Mouse (Mus musculus): ENCODE results near the gene Cd36. TPM values are rescaled to one million over a fixed set of nuclear protein-coding genes. Genes with fewer than 3 reads are reported as not detected.

Gene Cd36
- polyA plus RNA-seq, 1 experiment from 2014 or later, result 0.87 TPM

DNA sequence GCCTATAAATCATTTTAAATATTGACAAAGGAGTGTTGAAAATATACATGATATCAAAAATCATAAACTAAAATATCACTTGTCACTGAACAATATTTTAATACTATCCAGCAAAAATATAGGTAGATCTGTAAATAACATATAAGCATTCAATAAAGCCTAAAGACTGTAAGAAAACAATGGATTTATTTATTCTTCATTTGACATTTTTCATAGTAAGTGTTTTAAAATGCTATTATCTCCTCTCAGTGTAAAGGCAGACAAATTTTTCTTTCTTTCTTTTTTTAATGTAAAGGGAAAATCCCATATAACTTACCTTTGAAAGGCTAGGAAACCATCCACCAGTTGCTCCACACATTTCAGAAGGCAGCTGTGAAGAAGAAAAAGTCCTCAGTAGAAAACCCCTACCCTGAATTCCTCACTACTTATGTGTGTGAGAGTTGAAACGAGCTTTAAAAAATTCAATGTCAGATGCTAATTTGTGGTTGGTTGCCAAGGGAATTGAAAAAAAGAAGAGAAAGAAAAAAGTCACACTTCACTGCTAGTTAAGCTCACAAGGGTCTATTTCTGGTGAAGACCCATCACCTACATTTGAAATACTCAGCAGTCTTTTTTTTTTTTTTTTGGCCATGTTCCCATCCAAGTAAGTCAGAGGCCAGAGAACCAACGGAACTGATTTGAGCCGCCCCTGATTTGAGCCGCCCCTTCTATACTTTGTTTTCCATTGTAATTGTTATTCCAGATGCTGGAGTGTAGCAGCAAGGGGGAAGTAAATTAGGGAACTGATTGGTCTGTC, 53.1 kb downstream of the Cd36 start:
- Histone ChIP-seq H3K36me3 (ENCODE audit: control insufficient read depth, insufficient read depth, low read length) (no peaks in the 10 kb centered on the region), H3K4me1 (replicated peaks; ENCODE audit: control insufficient read depth, insufficient read depth, low read length) (no peaks in the 10 kb centered on the region), H3K27me3 (ENCODE audit: control insufficient read depth, insufficient read depth, low read length) (no peaks in the 10 kb centered on the region), H3K4me2 (ENCODE audit: low read depth, low read length, severe bottlenecking) (no peak overlapping the region), H3K4me3 (ENCODE audit: low read depth, low read length) (no peak overlapping the region), H3K9me3 (ENCODE audit: control insufficient read depth, low read length) (no peaks in the 10 kb centered on the region), H3K9ac (ENCODE audit: low read length) (no peak overlapping the region), H3K27ac (ENCODE audit: low read depth, low read length) (no peak overlapping the region)
- no peak for ATAC-seq (replicated peaks; ENCODE audit: low FRiP score)
- WGBS, result 46% methylated on average over 4 of the region's 4 CpGs
- no peak for DNase-seq (ENCODE audit: low spot score)

GRCm38 (mm10) chr5:17833797-17834196, 54.8 kb downstream of the Cd36 start:
- Histone ChIP-seq H3K4me3 (ENCODE audit: low read depth, low read length) (no peak overlapping the region), H3K4me2 (ENCODE audit: low read depth, low read length, severe bottlenecking) (no peak overlapping the region), H3K27ac (ENCODE audit: low read depth, low read length) (no peak overlapping the region), H3K4me1 (replicated peaks; ENCODE audit: control insufficient read depth, insufficient read depth, low read length) (no peaks in the 10 kb centered on the region), H3K9me3 (ENCODE audit: control insufficient read depth, low read length) (no peaks in the 10 kb centered on the region), H3K9ac (ENCODE audit: low read length) (no peak overlapping the region), H3K36me3 (ENCODE audit: control insufficient read depth, insufficient read depth, low read length) (no peaks in the 10 kb centered on the region), H3K27me3 (ENCODE audit: control insufficient read depth, insufficient read depth, low read length) (no peaks in the 10 kb centered on the region)
- WGBS, result 89% methylated on average over 1 of the region's 1 CpGs
- no peak for DNase-seq (ENCODE audit: low spot score)
- ATAC-seq (replicated peaks; ENCODE audit: low FRiP score), result no peak

- ATAC-seq (replicated peaks; ENCODE audit: low FRiP score) (no peak), DNase-seq (ENCODE audit: low spot score) (no peak)
- no peak overlapping the region for H3K9ac ChIP-seq (ENCODE audit: low read length)
- H3K4me2 ChIP-seq (ENCODE audit: low read depth, low read length, severe bottlenecking), result no peak overlapping the region
- 83% methylated on average over 2 of the region's 2 CpGs for WGBS
- no peaks in the 10 kb centered on the region for H3K4me1 ChIP-seq (replicated peaks; ENCODE audit: control insufficient read depth, insufficient read depth, low read length)
- H3K4me3 ChIP-seq (ENCODE audit: low read depth, low read length), result no peak overlapping the region
- H3K9me3 ChIP-seq (ENCODE audit: control insufficient read depth, low read length), result no peaks in the 10 kb centered on the region
- no peaks in the 10 kb centered on the region for H3K27me3 ChIP-seq (ENCODE audit: control insufficient read depth, insufficient read depth, low read length)
- no peaks in the 10 kb centered on the region for H3K36me3 ChIP-seq (ENCODE audit: control insufficient read depth, insufficient read depth, low read length)
- H3K27ac ChIP-seq (ENCODE audit: low read depth, low read length), result no peak overlapping the region
Measured at GRCm38 (mm10) chr5:17830536-17830935, 58.1 kb downstream of the Cd36 start.

DNA sequence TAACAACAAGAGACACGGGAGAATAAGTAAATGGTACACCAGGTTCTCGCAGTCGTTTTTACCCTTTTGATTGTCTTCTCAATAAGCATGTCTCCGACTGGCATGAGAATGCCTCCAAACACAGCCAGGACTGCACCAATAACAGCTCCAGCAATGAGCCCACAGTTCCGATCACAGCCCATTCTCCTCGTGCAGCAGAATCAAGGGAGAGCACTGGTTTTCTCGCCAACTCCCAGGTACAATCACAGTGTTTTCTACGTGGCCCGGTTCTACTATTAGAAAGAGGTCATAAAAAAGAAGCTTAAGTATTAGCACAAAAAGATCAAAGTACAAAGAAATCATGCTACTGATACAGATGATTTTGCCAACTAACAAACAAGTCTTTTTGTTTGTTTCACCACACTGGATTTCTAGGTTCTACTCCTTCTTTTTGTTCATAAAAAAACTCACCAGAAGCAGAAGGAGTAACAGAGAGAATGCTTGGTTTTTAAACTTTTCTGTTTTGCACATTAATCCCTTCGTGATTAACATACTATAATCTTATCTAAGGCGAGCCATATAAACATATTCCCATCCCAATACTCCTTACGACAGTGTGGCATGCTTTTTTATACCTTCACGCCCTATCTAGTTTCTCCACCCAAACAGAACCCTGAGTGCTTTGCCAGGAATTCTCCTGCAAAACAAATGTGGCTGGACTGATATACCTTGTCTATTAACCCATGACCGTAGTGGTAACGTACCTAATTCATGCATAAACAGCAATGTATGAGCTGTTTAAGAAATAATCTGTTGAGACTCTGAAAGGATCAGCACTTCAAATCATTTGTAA, 59.7 kb downstream of the Cd36 start:
- no peaks in the 10 kb centered on the region for H3K9me3 ChIP-seq (ENCODE audit: control insufficient read depth, low read length)
- no peaks in the 10 kb centered on the region for H3K36me3 ChIP-seq (ENCODE audit: control insufficient read depth, insufficient read depth, low read length)
- H3K4me2 ChIP-seq (ENCODE audit: low read depth, low read length, severe bottlenecking), result no peak overlapping the region
- 84% methylated on average over 15 of the region's 15 CpGs for WGBS
- H3K4me3 ChIP-seq (ENCODE audit: low read depth, low read length), result no peak overlapping the region
- no peaks in the 10 kb centered on the region for H3K27me3 ChIP-seq (ENCODE audit: control insufficient read depth, insufficient read depth, low read length)
- ATAC-seq (replicated peaks; ENCODE audit: low FRiP score) (no peak), DNase-seq (ENCODE audit: low spot score) (no peak)
- no peak overlapping the region for H3K9ac ChIP-seq (ENCODE audit: low read length)
- H3K27ac ChIP-seq (ENCODE audit: low read depth, low read length), result no peak overlapping the region
- no peaks in the 10 kb centered on the region for H3K4me1 ChIP-seq (replicated peaks; ENCODE audit: control insufficient read depth, insufficient read depth, low read length)

GRCm38 (mm10) chr5:17821395-17821794, 67.2 kb downstream of the Cd36 start:
- Histone ChIP-seq H3K4me2 (ENCODE audit: low read depth, low read length, severe bottlenecking) (no peak overlapping the region), H3K36me3 (ENCODE audit: control insufficient read depth, insufficient read depth, low read length) (no peaks in the 10 kb centered on the region), H3K4me3 (ENCODE audit: low read depth, low read length) (no peak overlapping the region), H3K9me3 (ENCODE audit: control insufficient read depth, low read length) (no peaks in the 10 kb centered on the region), H3K27ac (ENCODE audit: low read depth, low read length) (no peak overlapping the region), H3K4me1 (replicated peaks; ENCODE audit: control insufficient read depth, insufficient read depth, low read length) (no peaks in the 10 kb centered on the region), H3K27me3 (ENCODE audit: control insufficient read depth, insufficient read depth, low read length) (no peaks in the 10 kb centered on the region), H3K9ac (ENCODE audit: low read length) (no peak overlapping the region)
- ATAC-seq (replicated peaks; ENCODE audit: low FRiP score), result no peak
- no peak for DNase-seq (ENCODE audit: low spot score)
- WGBS, result 88% methylated on average over 1 of the region's 1 CpGs

DNA sequence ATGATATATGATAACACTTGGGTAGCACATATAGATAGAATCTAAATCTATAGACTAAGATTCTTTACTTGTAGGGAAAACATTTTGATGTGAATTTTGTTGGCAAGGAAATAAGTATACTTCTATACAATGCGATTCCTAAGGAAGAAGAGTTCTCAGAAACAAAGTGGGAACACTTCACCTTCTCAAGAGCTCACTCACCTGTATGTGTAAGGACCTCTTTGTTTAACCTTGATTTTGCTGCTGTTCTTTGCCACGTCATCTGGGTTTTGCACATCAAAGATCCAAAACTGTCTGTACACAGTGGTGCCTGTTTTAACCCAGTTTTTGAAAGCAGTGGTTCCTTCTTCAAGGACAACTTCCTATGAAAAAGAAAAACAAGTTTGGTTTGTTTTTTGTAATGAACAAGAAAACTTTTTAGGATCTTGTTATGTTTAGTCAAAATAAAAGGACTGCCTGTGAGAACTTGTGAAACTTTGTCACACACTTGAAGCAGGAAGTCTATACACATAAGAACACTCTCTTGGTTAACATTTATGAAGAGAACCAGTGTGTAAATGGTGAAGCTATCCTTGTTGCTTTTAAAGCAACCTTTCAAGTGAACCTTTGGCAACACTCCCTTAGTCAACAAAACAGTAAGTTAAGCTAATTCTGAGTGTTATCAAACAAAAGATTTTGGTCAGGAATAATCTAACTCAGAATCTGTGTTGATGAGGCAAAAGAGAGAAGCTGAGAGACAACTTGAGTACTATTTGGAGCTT, 68.2 kb downstream of the Cd36 start:
- no peaks in the 10 kb centered on the region for H3K27me3 ChIP-seq (ENCODE audit: control insufficient read depth, insufficient read depth, low read length)
- no peak overlapping the region for H3K27ac ChIP-seq (ENCODE audit: low read depth, low read length)
- no peak overlapping the region for H3K4me2 ChIP-seq (ENCODE audit: low read depth, low read length, severe bottlenecking)
- H3K4me1 ChIP-seq (replicated peaks; ENCODE audit: control insufficient read depth, insufficient read depth, low read length), result no peaks in the 10 kb centered on the region
- no peaks in the 10 kb centered on the region for H3K9me3 ChIP-seq (ENCODE audit: control insufficient read depth, low read length)
- WGBS, result 86% methylated on average over 2 of the region's 2 CpGs
- ATAC-seq (replicated peaks; ENCODE audit: low FRiP score) (no peak), DNase-seq (ENCODE audit: low spot score) (no peak)
- H3K36me3 ChIP-seq (ENCODE audit: control insufficient read depth, insufficient read depth, low read length), result no peaks in the 10 kb centered on the region
- no peak overlapping the region for H3K9ac ChIP-seq (ENCODE audit: low read length)
- H3K4me3 ChIP-seq (ENCODE audit: low read depth, low read length), result no peak overlapping the region

GRCm38 (mm10) chr5:17816170-17816569, 72.4 kb downstream of the Cd36 start:
- 5% methylated on average over 2 of the region's 2 CpGs for WGBS
- no peak overlapping the region for H3K27ac ChIP-seq (ENCODE audit: low read depth, low read length)
- no peaks in the 10 kb centered on the region for H3K9me3 ChIP-seq (ENCODE audit: control insufficient read depth, low read length)

DNA sequence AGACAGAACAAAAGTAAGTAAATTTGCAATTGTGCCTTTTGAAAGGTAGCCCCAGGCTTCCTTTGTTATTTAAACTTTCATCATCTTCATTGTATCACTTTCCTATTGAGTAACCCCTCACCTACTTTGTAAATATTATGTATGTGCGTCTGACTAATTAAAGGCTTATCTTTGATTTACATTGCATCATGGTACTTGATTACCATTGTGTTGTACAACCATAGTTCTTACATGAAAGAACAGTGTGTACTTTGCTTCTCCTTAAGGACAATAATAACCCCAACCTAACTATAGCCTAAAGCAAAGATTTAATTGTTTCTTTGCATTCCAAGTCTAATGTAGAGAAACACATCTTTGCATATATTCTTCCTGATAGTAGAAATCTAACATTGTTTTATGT, 78.3 kb downstream of the Cd36 start:
- H3K9me3 ChIP-seq (ENCODE audit: control insufficient read depth, low read length), result no peaks in the 10 kb centered on the region
- ATAC-seq (replicated peaks; ENCODE audit: low FRiP score), result no peak
- H3K9ac ChIP-seq (ENCODE audit: low read length), result no peak overlapping the region
- no peak overlapping the region for H3K27ac ChIP-seq (ENCODE audit: low read depth, low read length)
- no peak overlapping the region for H3K4me2 ChIP-seq (ENCODE audit: low read depth, low read length, severe bottlenecking)
- no peaks in the 10 kb centered on the region for H3K36me3 ChIP-seq (ENCODE audit: control insufficient read depth, insufficient read depth, low read length)
- no peak overlapping the region for H3K4me3 ChIP-seq (ENCODE audit: low read depth, low read length)
- no peaks in the 10 kb centered on the region for H3K4me1 ChIP-seq (replicated peaks; ENCODE audit: control insufficient read depth, insufficient read depth, low read length)
- H3K27me3 ChIP-seq (ENCODE audit: control insufficient read depth, insufficient read depth, low read length), result no peaks in the 10 kb centered on the region
- DNase-seq (ENCODE audit: low spot score), result no peak
- 85% methylated on average over 1 of the region's 1 CpGs for WGBS

More at GRCm38 (mm10) chr5:17816170-17816569, 72.4 kb downstream of the Cd36 start:
- no peak overlapping the region for H3K9ac ChIP-seq (ENCODE audit: low read length)
- no peak for ATAC-seq (replicated peaks; ENCODE audit: low FRiP score)
- H3K36me3 ChIP-seq (ENCODE audit: control insufficient read depth, insufficient read depth, low read length), result no peaks in the 10 kb centered on the region
- no peak overlapping the region for H3K4me2 ChIP-seq (ENCODE audit: low read depth, low read length, severe bottlenecking)
- no peak for DNase-seq (ENCODE audit: low spot score)
- H3K4me3 ChIP-seq (ENCODE audit: low read depth, low read length), result no peak overlapping the region
- no peaks in the 10 kb centered on the region for H3K27me3 ChIP-seq (ENCODE audit: control insufficient read depth, insufficient read depth, low read length)
- H3K4me1 ChIP-seq (replicated peaks; ENCODE audit: control insufficient read depth, insufficient read depth, low read length), result no peaks in the 10 kb centered on the region

Data from forebrain, embryonic 11.5 days (tissue).